Mouse (Mus musculus): ENCODE data around the gene Pdk2.

DNA sequence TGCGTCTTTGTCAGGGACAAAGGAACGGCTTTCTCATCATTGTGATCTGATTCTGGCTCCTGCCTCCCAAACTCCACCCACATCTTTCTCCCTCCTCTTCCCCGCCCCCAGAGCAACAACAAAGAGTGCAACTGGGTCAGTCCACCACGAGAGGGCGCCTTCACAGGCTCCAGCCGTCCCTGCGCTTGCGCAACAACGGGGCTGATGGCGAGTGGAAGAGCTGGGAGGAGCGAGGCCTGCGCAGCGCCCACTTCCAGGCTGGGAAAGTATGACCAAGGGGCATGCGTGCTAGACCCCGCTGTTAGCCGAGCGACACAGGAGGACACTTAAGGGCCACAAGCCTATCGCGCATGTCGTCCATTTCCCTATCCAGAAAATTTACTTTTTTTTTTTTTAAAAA is 62.2 kb downstream of the Pdk2 start:
- TF ChIP-seq EP300 (IDR thresholded peaks at IDR 0.05; ENCODE audit: low read depth) (0 out of 2 replicates have a peak, but pooled peaks have one; percentile 32), CTCF (IDR thresholded peaks at IDR 0.05; ENCODE audit: low read depth) (peak; percentile 100)
